Mouse (Mus musculus) ovary, postnatal 36 days (tissue): ENCODE results near the gene Abhd17c.

ENCODE experiments used
- DNase-seq: peaks from one replicate; pipeline ENCODE4 v3.0.0; 2022; ENCODE audit warnings: low spot score, mixed read lengths

The Abhd17c gene

DNA sequence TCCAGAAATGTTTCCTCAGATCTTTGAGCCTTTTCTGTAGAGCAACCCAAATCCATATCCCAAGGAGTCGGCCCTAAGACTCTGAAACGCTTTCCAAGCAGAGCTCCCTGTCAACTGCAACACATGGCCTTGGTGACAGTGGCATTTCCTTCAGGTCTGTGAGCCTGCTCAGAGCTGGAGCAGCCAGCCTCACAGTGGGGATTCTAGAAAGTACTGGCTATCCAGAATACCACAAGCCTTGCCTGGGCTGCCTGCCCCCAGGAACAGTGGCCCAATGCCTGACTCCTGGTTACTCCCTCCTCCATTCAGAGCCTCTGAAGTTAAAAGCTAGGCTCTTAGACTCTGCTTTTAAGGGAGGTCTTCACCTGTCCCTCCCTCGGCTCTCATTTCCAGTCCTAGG, 77.8 kb downstream of the Abhd17c start:
- DNase-seq: no peak

DNA sequence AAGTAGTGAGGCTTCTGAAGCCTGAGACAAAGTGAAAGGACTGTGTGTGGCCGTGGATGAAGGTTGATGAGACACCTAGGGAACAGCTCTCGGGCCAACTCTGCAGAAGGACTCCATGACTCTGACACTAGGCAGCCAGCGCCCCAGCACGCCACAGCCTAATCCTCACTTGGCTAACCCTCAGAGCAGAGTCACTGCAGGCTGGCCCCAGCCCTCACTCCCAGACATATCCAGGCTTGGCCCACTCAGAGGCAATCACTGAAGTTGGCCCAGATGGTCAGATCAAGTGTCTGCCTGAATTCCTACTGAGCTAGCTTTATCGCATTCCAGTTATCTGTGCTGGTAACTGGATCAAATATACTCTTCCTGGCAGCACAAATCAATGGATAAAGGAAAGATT, 82.8 kb downstream of the Abhd17c start:
- DNase-seq: no peak

DNA sequence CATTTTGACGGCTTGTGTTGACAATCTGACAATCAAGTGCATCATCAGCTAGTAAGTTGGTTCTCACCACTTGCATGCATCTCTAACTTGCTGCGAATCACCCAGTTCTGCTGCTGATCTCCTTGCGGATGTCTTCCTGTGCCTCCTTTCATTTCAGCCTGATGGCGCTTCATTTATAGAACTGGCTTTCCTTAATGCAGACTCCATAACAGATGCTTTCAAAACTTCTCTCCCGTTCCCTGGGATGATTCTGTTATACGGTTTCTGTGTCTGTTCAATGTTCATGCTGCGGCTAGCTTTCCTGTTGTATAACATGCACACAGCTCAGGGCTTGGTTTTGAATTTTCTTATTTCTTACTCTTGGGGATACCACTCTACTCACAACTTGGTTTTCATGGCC, 91.9 kb downstream of the Abhd17c start:
- no peak for DNase-seq
